In the genomic region with DNA sequence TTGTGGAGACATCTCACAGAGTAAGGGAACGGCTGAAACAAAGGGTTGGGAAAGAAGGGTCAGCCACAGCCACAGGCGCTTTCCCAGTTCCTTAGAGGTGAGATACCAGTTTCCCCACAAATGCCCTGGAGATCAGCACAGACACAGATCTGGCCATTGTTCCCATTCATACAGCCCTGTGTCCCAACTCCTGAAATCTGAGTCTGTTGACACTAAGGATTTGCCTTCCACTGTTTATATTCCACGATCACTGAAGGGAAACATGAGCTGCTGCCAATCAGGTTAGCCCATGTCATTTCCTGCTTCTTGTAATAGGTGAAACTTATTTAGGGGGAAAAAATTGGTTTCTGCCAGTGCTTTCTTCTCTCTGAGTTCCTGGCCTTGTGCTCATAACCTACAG, we compare ENCODE assay signal across 29 mouse cellular contexts.
DNase-seq lines count a peak whose midpoint lies in the region; ATAC-seq and TF ChIP-seq lines count a peak whose summit lies in the region.
"Had no signal": no experiment of that assay in that cellular context is flagged by ENCODE, and none has a peak within 500 bp of the region (broad histone marks: within the 10 kb centered on the region; RNA-seq: fewer than 3 reads in every experiment).

No protein-coding gene starts in this region.

- no peak for TF ChIP-seq CTCF in kidney, postnatal 0 days (IDR thresholded peaks at IDR 0.05; ENCODE audit: low read depth)

- no peak for ATAC-seq in kidney, postnatal 0 days (replicated peaks; ENCODE audit: low FRiP score, low read depth)
- ATAC-seq in embryonic facial prominence, embryonic 14.5 days (ENCODE audit: low read depth) = no peak
- no peak for ATAC-seq in hindbrain, embryonic 11.5 days (ENCODE audit: low FRiP score)
- ATAC-seq: activated CD4-positive, CD25-positive, alpha-beta regulatory T cell, adult 4 months; forebrain, embryonic 15.5 days; hindbrain, postnatal 0 days; intestine, embryonic 15.5 days had no signal

- 45% methylated on average over 3 of the region's 3 CpGs for WGBS in kidney, postnatal 0 days
- 11% methylated on average over 3 of the region's 3 CpGs for WGBS in embryonic facial prominence, embryonic 14.5 days
- 53% methylated on average over 3 of the region's 3 CpGs for WGBS in hindbrain, embryonic 11.5 days

- no peaks in the 10 kb centered on the region for H3K4me1 ChIP-seq in kidney, postnatal 0 days (replicated peaks; ENCODE audit: insufficient read depth, low read length)
- H3K4me1 ChIP-seq in embryonic facial prominence, embryonic 14.5 days (ENCODE audit: control insufficient read depth, insufficient read depth, low read length) = no peaks in the 10 kb centered on the region
- H3K4me1 ChIP-seq in hindbrain, embryonic 11.5 days (replicated peaks; ENCODE audit: control insufficient read depth, insufficient read depth, low read length) = no peaks in the 10 kb centered on the region
- H3K4me1 ChIP-seq: megakaryocyte, embryonic 14.5 days; neural tube, embryonic 12.5 days had no signal

- no peak overlapping the region for H3K4me3 ChIP-seq in kidney, postnatal 0 days (replicated peaks; ENCODE audit: low read depth, low read length)
- no peak overlapping the region for H3K4me3 ChIP-seq in embryonic facial prominence, embryonic 14.5 days (ENCODE audit: low read depth, low read length)
- no peak overlapping the region for H3K4me3 ChIP-seq in hindbrain, embryonic 11.5 days (ENCODE audit: low read depth, low read length)
- H3K4me3 ChIP-seq: forebrain, embryonic 15.5 days; gastrocnemius, adult 2 months; hindbrain, embryonic 10.5 days; intestine, embryonic 15.5 days; liver, embryonic 15.5 days; megakaryocyte, embryonic 14.5 days; myocyte; neural tube, embryonic 12.5 days had no signal

- no peaks in the 10 kb centered on the region for H3K36me3 ChIP-seq in kidney, postnatal 0 days (ENCODE audit: insufficient read depth, low read length)
- H3K36me3 ChIP-seq in embryonic facial prominence, embryonic 14.5 days (ENCODE audit: control insufficient read depth, insufficient read depth, low read length) = no peaks in the 10 kb centered on the region
- H3K36me3 ChIP-seq in hindbrain, embryonic 11.5 days (ENCODE audit: control insufficient read depth, insufficient read depth, low read length) = no peaks in the 10 kb centered on the region
- H3K36me3 ChIP-seq: forebrain, embryonic 15.5 days; hindbrain, embryonic 10.5 days; intestine, embryonic 15.5 days; liver, embryonic 15.5 days; neural tube, embryonic 12.5 days had no signal

- DNase-seq in kidney, postnatal 0 days (ENCODE audit: low spot score) = peak; percentile 7
- no peak for DNase-seq in kidney, postnatal 4 days
- peak; percentile 25 for DNase-seq in Muller cell, postnatal 12 days (ENCODE audit: inconsistent ontology term)
- peak; percentile 44 for DNase-seq in adipocyte (ENCODE audit: low spot score)
- peak; percentile 50 for DNase-seq in embryonic facial prominence, embryonic 14.5 days (ENCODE audit: low spot score)
- DNase-seq in right cerebral cortex, postnatal 14 days = no peak
- DNase-seq in hindbrain, embryonic 11.5 days (ENCODE audit: low spot score) = no peak
- DNase-seq: adrenal gland, adult 8-10 months; B cell, adult 2 months; cerebellum, adult 2 months; cerebellum, postnatal 14 days; gastrocnemius, adult 2 months; gastrocnemius, postnatal 36 days; heart, postnatal 14 days; kidney, adult 8-10 months; kidney, postnatal 14 days; liver; lung, postnatal 4 days; thymus, adult 2 months; thymus, postnatal 4 days had no signal

- H3K27me3 ChIP-seq in kidney, postnatal 0 days (ENCODE audit: insufficient read depth, low read length) = no peaks in the 10 kb centered on the region
- no peaks in the 10 kb centered on the region for H3K27me3 ChIP-seq in embryonic facial prominence, embryonic 14.5 days (replicated peaks; ENCODE audit: control insufficient read depth, insufficient read depth, low read length)
- H3K27me3 ChIP-seq in hindbrain, embryonic 11.5 days (ENCODE audit: control insufficient read depth, insufficient read depth, low read length) = no peaks in the 10 kb centered on the region
- H3K27me3 ChIP-seq: forebrain, embryonic 15.5 days; intestine, embryonic 15.5 days; liver, embryonic 15.5 days; neural tube, embryonic 12.5 days had no signal

- no peak overlapping the region for H3K27ac ChIP-seq in kidney, postnatal 0 days
- no peak overlapping the region for H3K27ac ChIP-seq in embryonic facial prominence, embryonic 14.5 days (replicated peaks; ENCODE audit: low read depth, low read length)
- no peak overlapping the region for H3K27ac ChIP-seq in hindbrain, embryonic 11.5 days (ENCODE audit: low read depth, low read length)
- H3K27ac ChIP-seq: forebrain, embryonic 15.5 days; gastrocnemius, adult 2 months; hindbrain, embryonic 10.5 days; hindbrain, postnatal 0 days; intestine, embryonic 15.5 days; liver, embryonic 15.5 days; neural tube, embryonic 12.5 days had no signal

- no peaks in the 10 kb centered on the region for H3K9me3 ChIP-seq in kidney, postnatal 0 days (replicated peaks; ENCODE audit: low read length)
- no peaks in the 10 kb centered on the region for H3K9me3 ChIP-seq in embryonic facial prominence, embryonic 14.5 days (ENCODE audit: control insufficient read depth, low read length)
- no peaks in the 10 kb centered on the region for H3K9me3 ChIP-seq in hindbrain, embryonic 11.5 days (ENCODE audit: control insufficient read depth, low read length)
- H3K9me3 ChIP-seq: forebrain, embryonic 15.5 days; hindbrain, embryonic 10.5 days; intestine, embryonic 15.5 days; liver, embryonic 15.5 days; megakaryocyte, embryonic 14.5 days; neural tube, embryonic 12.5 days had no signal

- H3K4me2 ChIP-seq in kidney, postnatal 0 days (ENCODE audit: low read length) = no peak overlapping the region
- H3K4me2 ChIP-seq in embryonic facial prominence, embryonic 14.5 days (ENCODE audit: low read depth, low read length) = no peak overlapping the region
- H3K4me2 ChIP-seq in hindbrain, embryonic 11.5 days (replicated peaks; ENCODE audit: low read depth, low read length) = no peak overlapping the region
- H3K4me2 ChIP-seq: forebrain, embryonic 15.5 days; intestine, embryonic 15.5 days; liver, embryonic 15.5 days; neural tube, embryonic 12.5 days had no signal

- no peak overlapping the region for H3K9ac ChIP-seq in kidney, postnatal 0 days (ENCODE audit: low read depth, low read length)
- H3K9ac ChIP-seq in embryonic facial prominence, embryonic 14.5 days (ENCODE audit: low read depth, low read length) = no peak overlapping the region
- H3K9ac ChIP-seq in hindbrain, embryonic 11.5 days (ENCODE audit: low read depth, low read length) = no peak overlapping the region
- H3K9ac ChIP-seq: forebrain, embryonic 15.5 days; intestine, embryonic 15.5 days; liver, embryonic 15.5 days; neural tube, embryonic 12.5 days had no signal

Comparison
In these comparisons a context has a peak if more than half of its experiments do, and no peak if none do; other contexts are left out.
1. DNase-seq: peak in kidney, postnatal 0 days (single experiment), Muller cell, postnatal 12 days (single experiment), adipocyte (single experiment) and embryonic facial prominence, embryonic 14.5 days (single experiment); none in kidney, postnatal 4 days (0 of 2), right cerebral cortex, postnatal 14 days (single experiment) and hindbrain, embryonic 11.5 days (single experiment).